Mouse (Mus musculus) frontal cortex, adult 2 months (tissue): ENCODE data around the gene Pip4k2c. TPM values are rescaled to one million over a fixed set of nuclear protein-coding genes. Genes with fewer than 3 reads are reported as not detected.
"Not testable (repeated sequence)": the region's sequence is repeated elsewhere in the genome, so short reads cannot be mapped to it uniquely, and the experiment has no call there.

Experiments used
- DNase-seq, 2 experiments: peaks; one replicate each; pipeline ENCODE4 v3.0.0; 2022; ENCODE audit warnings: low spot score in 1 of 2; ENCODE audit errors: extremely low spot score in 1 of 2
- polyA plus RNA-seq: library from polyadenylated mRNA; depleted of rRNA; stranded (reverse); fragments of >200 nt; gene quantifications from 2 replicates; pipeline ENCODE4 v1.2.3, GENCODE M21; 2012; rRNA removed

Pip4k2c gene
- polyA plus RNA-seq, 1 experiment = 97.4 TPM

- DNase-seq = not testable (repeated sequence)
Measured at GRCm38 (mm10) chr10:127152556-127152955, 58.8 kb downstream of the Pip4k2c start.

DNA sequence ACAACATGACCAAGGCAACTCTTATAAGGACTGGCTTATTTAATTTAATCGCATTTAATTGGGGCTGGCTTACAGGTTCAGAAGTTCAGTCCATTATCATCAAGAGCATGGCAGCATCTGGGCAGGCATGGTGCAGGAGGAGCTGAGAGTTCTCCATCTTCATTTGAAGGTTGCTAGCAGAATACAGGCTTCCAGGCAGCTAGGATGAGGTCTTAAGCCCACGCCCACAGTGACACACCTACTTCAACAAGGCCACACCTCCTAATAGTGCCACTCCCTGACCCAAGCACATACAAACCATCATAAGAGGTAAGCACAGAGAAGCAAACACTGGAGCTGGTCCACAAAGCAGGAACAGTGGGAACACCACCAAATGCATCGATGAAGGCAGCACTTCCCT lies 60.2 kb downstream of the Pip4k2c start:
- not testable (repeated sequence) for DNase-seq

DNA sequence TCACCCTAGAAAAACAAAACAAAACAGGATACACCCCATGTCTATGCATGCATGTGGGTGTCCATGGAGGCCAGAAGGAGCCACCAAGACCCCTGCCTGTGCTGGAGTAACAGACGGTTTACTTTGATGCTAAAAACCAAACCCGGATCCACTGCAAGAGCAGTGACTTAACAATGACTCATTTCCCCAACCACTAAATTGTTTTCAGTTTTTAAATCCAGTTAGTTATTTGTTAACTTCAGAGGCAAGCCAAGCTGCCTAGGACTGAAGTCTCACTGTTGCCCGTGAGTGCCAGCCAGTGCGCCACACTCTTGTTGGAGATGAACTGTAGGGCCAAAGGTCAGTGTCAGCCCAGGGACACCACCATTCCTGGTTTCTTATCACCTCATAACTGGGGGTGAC lies 60.9 kb downstream of the Pip4k2c start:
- no peak for DNase-seq

- no peak for DNase-seq
Measured at GRCm38 (mm10) chr10:127147135-127147534, 64.2 kb downstream of the Pip4k2c start.

Other genes with a start within 250 kb of the Pip4k2c start
- 78.3 and 79.7 TPM in 2 replicates for gene Ctdsp2, start 232.9 kb downstream of the Pip4k2c start, polyA plus RNA-seq
- 0.14 and 0.25 TPM in 2 replicates for gene Avil, start 210.9 kb downstream of the Pip4k2c start, polyA plus RNA-seq
- gene Tsfm, start 180.7 kb downstream of the Pip4k2c start, polyA plus RNA-seq = 31.8 and 35.2 TPM in 2 replicates
- 13.9 and 14.0 TPM in 2 replicates for gene Mettl1, start 170.2 kb downstream of the Pip4k2c start, polyA plus RNA-seq
- gene Eef1akmt3, start 170.1 kb downstream of the Pip4k2c start, polyA plus RNA-seq = 0.18 and 0.27 TPM in 2 replicates
- 0.70 and 1.0 TPM in 2 replicates for gene Cyp27b1, start 163.3 kb downstream of the Pip4k2c start, polyA plus RNA-seq
- gene March9, start 151.4 kb downstream of the Pip4k2c start, polyA plus RNA-seq = 13.2 and 14.4 TPM in 2 replicates
- gene Cdk4, start 148.1 kb downstream of the Pip4k2c start, polyA plus RNA-seq = 154 and 167 TPM in 2 replicates
- 89.9 and 91.7 TPM in 2 replicates for gene Tspan31, start 141.3 kb downstream of the Pip4k2c start, polyA plus RNA-seq
- gene Agap2, start 136.3 kb downstream of the Pip4k2c start, polyA plus RNA-seq = 450 and 465 TPM in 2 replicates
- 106 and 108 TPM in 2 replicates for gene Os9, start 90.5 kb downstream of the Pip4k2c start, polyA plus RNA-seq
- 112 and 132 TPM in 2 replicates for gene B4galnt1, start 46.4 kb downstream of the Pip4k2c start, polyA plus RNA-seq
- 5.5 and 6.6 TPM in 2 replicates for gene Slc26a10, start 30.9 kb downstream of the Pip4k2c start, polyA plus RNA-seq
- gene Arhgef25, start 21.5 kb downstream of the Pip4k2c start, polyA plus RNA-seq = 184 and 198 TPM in 2 replicates
- gene Dtx3, start 15.9 kb downstream of the Pip4k2c start, polyA plus RNA-seq = 375 and 413 TPM in 2 replicates
- gene Kif5a, start 51.8 kb upstream of the Pip4k2c start, polyA plus RNA-seq = 795 and 907 TPM in 2 replicates
- gene Dctn2, start 54.8 kb upstream of the Pip4k2c start, polyA plus RNA-seq = 285 and 313 TPM in 2 replicates
- 50.0 and 51.5 TPM in 2 replicates for gene Mbd6, start 77.4 kb upstream of the Pip4k2c start, polyA plus RNA-seq
- gene Mars, start 100.2 kb upstream of the Pip4k2c start, polyA plus RNA-seq = 63.1 and 81.8 TPM in 2 replicates
- 1.1 and 1.3 TPM in 2 replicates for gene Arhgap9, start 110.4 kb upstream of the Pip4k2c start, polyA plus RNA-seq
- gene Gli1, start 130.4 kb upstream of the Pip4k2c start, polyA plus RNA-seq = 2.0 and 3.2 TPM in 2 replicates
- 0.10 and 0.13 TPM in 2 replicates for gene Inhbe, start 142.8 kb upstream of the Pip4k2c start, polyA plus RNA-seq
- not detected in 2 replicates for gene Inhbc, start 158.8 kb upstream of the Pip4k2c start, polyA plus RNA-seq
- 179 and 210 TPM in 2 replicates for gene R3hdm2, start 168.7 kb upstream of the Pip4k2c start, polyA plus RNA-seq